Mouse (Mus musculus) erythroblast, embryonic 14.5 days (primary cell): ENCODE data around the gene C1qtnf9.

Experiments used
- GATA1 ChIP-seq: IDR thresholded peaks from 2 replicates; pipeline ENCODE4 v1.6.1; 2012; ENCODE audit warnings: low read length, inconsistent platforms, mixed read lengths
- TAL1 ChIP-seq: IDR thresholded peaks from 3 replicates; pipeline ENCODE4 v1.6.1; 2012; ENCODE audit warnings: low read length, inconsistent platforms, mixed read lengths

GRCm38 (mm10) chr14:60782121-60782656, 14.3 kb downstream of the C1qtnf9 start:
- TF ChIP-seq GATA1 (no peak), TAL1 (no peak)
